Mouse (Mus musculus) cerebellum, adult 2 months (tissue): ENCODE data around the gene Meis2. TPM values are rescaled to one million over a fixed set of nuclear protein-coding genes. Genes with fewer than 3 reads are reported as not detected.

Experiments
- DNase-seq, 2 experiments: peaks; one replicate each; pipeline ENCODE4 v3.0.0; 2021
- H3K27ac ChIP-seq: fragments of 200-500 bp; 2 replicates; pipeline ENCODE4 v1.5.1; 2012; ENCODE audit warnings: low read length, control low read depth, inconsistent platforms; ENCODE audit not compliant: insufficient read depth
- H3K27me3 ChIP-seq: fragments of 200-500 bp; 2 replicates; pipeline ENCODE4 v1.6.1; 2012; ENCODE audit warnings: inconsistent platforms, mild to moderate bottlenecking, low read length, moderate library complexity; ENCODE audit not compliant: control insufficient read depth, insufficient read depth
- H3K4me1 ChIP-seq: fragments of 200-500 bp; 2 replicates; pipeline ENCODE4 v1.6.1; 2011; ENCODE audit warnings: low read length; ENCODE audit not compliant: control insufficient read depth, insufficient read depth
- H3K4me3 ChIP-seq: fragments of 200-500 bp; replicated peaks from 2 replicates; pipeline ENCODE3; 2011; ENCODE audit warnings: mild to moderate bottlenecking, low read depth, low read length, control low read depth; ENCODE audit not compliant: insufficient read depth
- CTCF ChIP-seq: fragments of 200-500 bp; IDR thresholded peaks from 2 replicates; pipeline ENCODE4 v1.5.1; 2011; ENCODE audit warnings: low read depth, mild to moderate bottlenecking, control low read depth, low read length, moderate library complexity, borderline replicate concordance; ENCODE audit not compliant: insufficient read depth
- POLR2A ChIP-seq: fragments of 200-500 bp; IDR thresholded peaks from 2 replicates; pipeline ENCODE4 v1.6.1; 2011; ENCODE audit warnings: low read length, control low read depth, borderline replicate concordance; ENCODE audit not compliant: insufficient read depth
- WGBS: fragments of 180-500 bp; shearing (Covaris S2); methylation state at CpG from one replicate; pipeline ENCODE4 v1.1.7; 2018; 5-methylcytosine and 5-hydroxymethylcytosine counted together
- polyA plus RNA-seq: library from polyadenylated mRNA; depleted of rRNA; stranded (reverse); fragments of >200 nt; gene quantifications from 2 replicates; pipeline ENCODE4 v1.2.3, GENCODE M21; 2012

Gene Meis2
- polyA plus RNA-seq, 1 experiment = 58.7 TPM

DNA sequence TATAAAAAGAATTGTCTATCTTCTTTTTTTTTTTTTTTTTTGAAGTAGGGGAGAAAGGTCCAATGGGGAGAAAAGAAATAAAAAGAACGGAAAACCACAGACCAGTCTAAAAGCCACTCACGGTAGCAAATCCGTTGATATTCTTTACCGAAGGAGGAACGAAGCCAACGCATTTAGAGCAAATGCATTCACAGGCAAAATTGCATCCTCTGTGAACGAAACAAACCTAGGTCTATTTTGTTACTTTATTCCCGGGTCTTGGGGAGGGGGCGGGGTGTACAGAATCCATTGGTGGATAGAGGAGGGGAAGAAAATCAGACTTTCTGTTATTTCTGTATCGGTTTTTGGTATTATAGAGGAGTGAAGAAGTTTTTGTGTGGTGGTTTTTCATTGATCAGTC lies 206.7 kb downstream of the Meis2 start:
- TF ChIP-seq POLR2A (no peak), CTCF (no peak)
- H3K27ac ChIP-seq = no peak overlapping the region
- DNase-seq = no peak
- 4% methylated on average over 10 of the region's 10 CpGs for WGBS
- H3K4me3 ChIP-seq = no peak overlapping the region
- H3K27me3 ChIP-seq = peaks cover 17% of the 10 kb centered on the region; the same call in 1 of the 2 replicates
- no peaks in the 10 kb centered on the region; the same call in 1 of the 2 replicates for H3K4me1 ChIP-seq

DNA sequence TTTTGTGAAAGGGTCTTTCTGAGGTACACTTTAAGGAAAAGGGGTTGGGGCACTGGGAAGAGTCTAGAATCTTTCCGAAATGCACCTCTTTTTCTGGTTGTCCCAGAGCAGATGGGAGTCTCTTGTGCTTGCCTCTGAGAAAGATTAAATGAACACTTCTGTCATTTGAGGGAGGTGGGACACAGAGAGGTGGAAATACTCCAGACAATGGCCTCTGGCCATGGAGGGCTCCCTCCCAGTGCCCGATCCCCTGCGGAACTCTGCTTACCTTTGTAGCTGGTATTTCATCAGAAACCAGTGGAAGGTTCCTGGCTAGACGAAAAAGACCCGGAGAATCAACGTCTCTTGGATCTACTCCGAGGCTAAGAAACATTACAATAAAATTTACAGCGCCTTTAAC lies 207.4 kb downstream of the Meis2 start:
- Histone ChIP-seq H3K4me3 (no peak overlapping the region), H3K27ac (no peak overlapping the region), H3K4me1 (no peaks in the 10 kb centered on the region; the same call in 1 of the 2 replicates), H3K27me3 (peaks cover 17% of the 10 kb centered on the region; the same call in 1 of the 2 replicates)
- TF ChIP-seq POLR2A (no peak), CTCF (no peak)
- no peak for DNase-seq
- 8% methylated on average over 8 of the region's 8 CpGs for WGBS

DNA sequence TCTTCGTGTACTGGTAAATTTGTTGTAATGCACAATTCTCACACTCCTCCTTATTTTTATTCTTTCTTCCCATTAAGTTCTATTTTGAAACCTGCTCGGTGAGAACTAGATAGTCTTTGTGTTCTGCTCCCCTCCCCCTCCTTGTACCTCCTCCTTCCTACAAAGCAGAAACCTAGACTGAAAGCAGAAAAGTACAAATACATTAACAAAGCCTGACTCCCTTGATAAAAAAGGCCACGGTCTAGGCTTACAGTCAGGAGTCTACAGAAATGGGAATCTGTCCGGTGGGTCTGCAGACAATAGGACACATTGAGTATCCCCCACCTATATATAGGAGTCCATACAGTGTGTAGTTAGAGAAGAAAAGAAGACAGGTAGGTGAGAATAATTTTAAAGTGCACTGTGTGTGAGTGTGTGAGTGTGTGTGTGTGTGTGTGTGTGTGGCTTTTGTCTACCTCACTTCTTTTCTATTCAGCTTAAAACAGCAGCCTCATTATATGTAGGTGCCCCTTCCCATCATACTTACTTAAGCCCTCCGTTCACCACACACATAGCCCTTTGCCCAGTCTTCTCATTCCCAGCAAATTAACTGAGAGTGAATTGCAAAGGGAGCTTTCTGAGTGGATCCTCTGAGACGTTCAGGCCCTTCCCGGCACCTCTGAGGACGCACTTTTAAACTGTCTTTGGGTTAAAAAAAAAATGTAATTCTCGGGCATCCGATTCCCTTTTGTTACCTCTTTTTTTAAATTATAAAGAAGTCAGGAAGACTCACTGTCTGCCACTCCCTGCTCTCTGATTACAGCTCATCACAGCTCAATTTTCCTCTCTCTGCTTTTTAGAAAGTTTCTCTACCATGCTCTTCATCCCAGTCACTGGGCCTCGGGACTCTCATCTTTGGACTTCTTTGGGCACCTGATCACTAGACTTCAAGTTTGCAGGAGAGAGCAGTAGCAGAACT lies 208.2 kb downstream of the Meis2 start:
- no peak overlapping the region for H3K4me3 ChIP-seq
- H3K4me1 ChIP-seq = no peaks in the 10 kb centered on the region; the same call in 1 of the 2 replicates
- no peak for DNase-seq
- H3K27ac ChIP-seq = no peak overlapping the region
- 13% methylated on average over 11 of the region's 11 CpGs for WGBS
- H3K27me3 ChIP-seq = peaks cover 17% of the 10 kb centered on the region; the same call in 1 of the 2 replicates
- TF ChIP-seq CTCF (no peak), POLR2A (no peak)

DNA sequence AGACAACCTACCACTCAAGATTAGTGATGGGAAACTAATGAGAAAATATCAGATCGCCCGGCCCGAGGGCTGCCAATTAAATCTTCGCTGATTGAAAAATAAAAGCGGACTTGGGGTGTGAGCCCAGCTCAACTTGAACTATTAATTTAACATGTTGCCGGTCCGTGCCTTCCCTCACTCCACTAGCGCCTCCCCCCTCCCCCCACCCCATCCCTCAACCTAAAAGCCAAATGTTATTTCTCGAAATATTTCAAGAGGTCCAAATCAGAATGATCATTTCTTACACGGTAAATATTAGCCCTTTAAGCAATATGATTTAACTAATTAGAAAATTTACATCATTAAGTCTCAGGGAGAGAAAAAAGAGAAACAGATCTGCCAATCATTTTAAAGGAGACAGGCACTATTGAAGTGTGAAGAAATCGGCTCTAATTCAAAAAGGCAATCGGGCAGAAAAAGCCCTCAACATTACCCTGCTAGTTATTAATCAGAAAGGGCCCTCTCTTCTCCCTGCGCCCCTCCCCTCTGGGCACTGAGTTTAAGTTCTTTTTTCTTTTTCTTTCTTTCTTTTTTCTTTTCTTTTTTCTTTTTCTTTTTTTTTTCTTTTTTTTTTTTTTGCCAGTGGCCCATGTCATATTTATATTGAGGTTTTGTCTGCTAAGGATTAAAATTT lies 209.1 kb downstream of the Meis2 start:
- TF ChIP-seq CTCF (no peak), POLR2A (no peak)
- Histone ChIP-seq H3K27me3 (peaks cover 17% of the 10 kb centered on the region; the same call in 1 of the 2 replicates), H3K27ac (no peak overlapping the region), H3K4me1 (no peaks in the 10 kb centered on the region; the same call in 1 of the 2 replicates), H3K4me3 (no peak overlapping the region)
- WGBS = 2% methylated on average over 13 of the region's 13 CpGs
- no peak for DNase-seq

DNA sequence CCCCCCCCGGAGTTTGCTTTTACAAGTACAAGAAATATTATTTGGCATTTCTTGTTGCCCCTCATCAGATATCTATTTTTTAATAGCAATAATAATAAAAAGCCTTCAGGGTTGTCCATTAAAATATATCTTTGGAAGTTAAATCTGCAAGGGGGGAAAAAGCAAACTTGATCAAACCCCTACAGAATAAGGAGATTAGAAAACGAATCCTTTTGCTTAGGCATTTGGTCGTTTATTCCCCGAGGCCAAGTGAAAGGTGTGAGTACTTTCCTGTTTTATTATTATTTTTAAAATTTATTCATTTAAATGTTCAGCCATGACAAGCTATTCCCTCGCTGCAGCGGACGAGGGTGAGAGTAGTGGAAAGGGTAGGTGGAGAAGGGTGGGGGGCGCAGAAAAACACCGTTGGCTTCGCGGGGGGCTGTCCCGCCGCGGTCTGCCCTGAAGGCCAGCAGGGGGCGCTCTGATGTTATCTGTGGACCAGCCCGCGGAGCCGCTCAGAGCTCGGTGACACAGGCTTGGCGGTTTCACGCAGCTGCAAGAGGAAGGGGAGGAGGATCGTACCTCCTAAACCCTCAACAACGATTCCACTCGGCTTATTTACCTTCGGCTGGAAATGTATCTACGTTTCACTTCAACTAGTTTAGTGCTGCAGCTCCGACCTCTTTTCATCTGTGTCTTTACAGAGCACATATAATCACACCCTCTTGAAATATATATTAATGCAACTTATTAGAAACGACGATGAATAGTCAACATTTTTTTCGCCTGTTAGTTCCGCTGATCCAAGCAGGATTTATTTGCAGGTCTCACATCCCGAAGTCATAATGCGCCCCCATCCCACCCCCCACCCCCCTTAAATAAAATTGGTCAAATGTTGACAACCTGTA lies 209.9 kb downstream of the Meis2 start:
- H3K4me3 ChIP-seq = no peak overlapping the region
- peak; percentile 43 to 50 for DNase-seq
- H3K27me3 ChIP-seq = peaks cover 17% of the 10 kb centered on the region; the same call in 1 of the 2 replicates
- no peak overlapping the region for H3K27ac ChIP-seq
- 2% methylated on average over 33 of the region's 33 CpGs for WGBS
- TF ChIP-seq POLR2A = no peak
- TF ChIP-seq CTCF = peak; percentile 35; the same call in 1 of the 2 replicates
- no peaks in the 10 kb centered on the region; the same call in 1 of the 2 replicates for H3K4me1 ChIP-seq

DNA sequence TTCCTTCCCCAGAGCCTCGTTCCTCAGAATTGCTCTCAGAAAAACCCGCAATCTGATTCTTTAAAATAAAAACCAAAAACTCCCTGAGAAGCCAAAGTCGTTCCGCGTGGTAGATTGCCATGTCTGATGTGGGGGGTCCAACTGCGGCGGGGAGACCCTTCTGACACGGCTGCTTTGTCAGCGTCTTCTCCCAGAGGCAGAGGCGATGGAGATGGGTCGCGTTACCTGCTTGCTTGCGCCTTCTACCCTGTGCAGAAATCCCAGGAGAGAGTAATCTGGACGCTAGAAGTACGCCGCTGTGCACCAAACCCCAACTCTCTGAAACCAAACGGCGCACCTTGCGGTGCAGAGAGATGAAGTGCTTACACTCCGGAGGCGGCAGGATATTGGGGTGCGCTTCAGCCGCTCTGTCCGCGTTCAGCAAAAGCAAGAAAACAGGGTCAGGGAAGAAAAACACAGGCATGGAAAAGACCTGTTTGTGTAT lies 210.8 kb downstream of the Meis2 start:
- H3K4me1 ChIP-seq = no peaks in the 10 kb centered on the region
- H3K27me3 ChIP-seq = peaks cover 16% of the 10 kb centered on the region; the same call in 1 of the 2 replicates
- TF ChIP-seq CTCF = no peak
- TF ChIP-seq POLR2A = no peak
- no peak overlapping the region for H3K27ac ChIP-seq
- 3% methylated on average over 25 of the region's 25 CpGs for WGBS
- no peak for DNase-seq
- no peak overlapping the region for H3K4me3 ChIP-seq

DNA sequence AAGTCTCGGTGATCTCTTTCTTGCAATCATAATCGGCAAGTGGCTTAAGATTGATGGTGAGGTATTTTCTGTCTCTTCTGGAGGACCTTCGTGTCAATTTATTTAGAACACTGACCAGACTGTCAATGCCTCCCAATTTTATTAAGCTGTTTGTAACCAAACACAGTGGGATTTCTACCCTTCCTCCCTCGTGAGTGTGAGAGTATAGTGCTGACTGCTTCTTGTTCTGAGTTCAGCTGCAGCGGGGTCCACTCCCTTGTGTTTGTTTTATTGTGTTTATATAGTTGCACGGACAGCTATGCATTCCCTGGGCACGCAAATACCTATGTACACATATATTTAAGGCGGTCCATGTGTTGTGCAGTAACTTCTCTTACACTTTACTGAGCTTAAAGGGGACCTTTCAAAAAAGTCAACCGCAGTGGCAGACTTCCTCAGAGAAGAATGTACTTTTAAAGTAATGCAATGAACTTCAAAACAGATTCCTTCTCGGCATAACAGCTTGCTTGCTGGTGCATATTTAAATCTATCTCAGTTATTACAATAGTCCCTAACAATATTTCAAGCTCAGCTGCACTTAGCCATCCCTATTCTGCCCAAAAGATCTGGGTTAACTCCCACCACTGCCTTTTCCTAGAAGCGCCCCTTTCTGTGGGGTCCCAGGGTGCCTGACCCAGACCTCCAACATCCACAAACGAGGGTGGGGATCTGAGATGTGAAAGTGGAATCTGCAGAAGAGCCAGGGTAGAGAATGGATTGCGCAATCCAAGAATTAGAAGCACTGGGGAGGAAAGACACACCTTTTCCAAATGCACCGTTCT lies 211.4 kb downstream of the Meis2 start:
- TF ChIP-seq CTCF = no peak
- no peak for TF ChIP-seq POLR2A
- H3K27ac ChIP-seq = no peak overlapping the region
- no peaks in the 10 kb centered on the region for H3K4me1 ChIP-seq
- WGBS = 8% methylated on average over 14 of the region's 14 CpGs
- H3K4me3 ChIP-seq = no peak overlapping the region
- H3K27me3 ChIP-seq = peaks cover 14% of the 10 kb centered on the region; the same call in 1 of the 2 replicates
- DNase-seq = no peak
